Mouse (Mus musculus): ENCODE measurements around the gene Cdh20. TPM values are rescaled to one million over a fixed set of nuclear protein-coding genes. Genes with fewer than 3 reads are reported as not detected.
A peak's percentile ranks its signal among the peaks of the same experiment; 100 is the strongest.

Gene Cdh20
- under 1 TPM in 1 of 2 experiments, not detected in 1; 0.08 TPM for total RNA-seq (2021)
- long read RNA-seq, experiment 1 = 0 reads
- long read RNA-seq, experiment 2 = 0 reads

DNA sequence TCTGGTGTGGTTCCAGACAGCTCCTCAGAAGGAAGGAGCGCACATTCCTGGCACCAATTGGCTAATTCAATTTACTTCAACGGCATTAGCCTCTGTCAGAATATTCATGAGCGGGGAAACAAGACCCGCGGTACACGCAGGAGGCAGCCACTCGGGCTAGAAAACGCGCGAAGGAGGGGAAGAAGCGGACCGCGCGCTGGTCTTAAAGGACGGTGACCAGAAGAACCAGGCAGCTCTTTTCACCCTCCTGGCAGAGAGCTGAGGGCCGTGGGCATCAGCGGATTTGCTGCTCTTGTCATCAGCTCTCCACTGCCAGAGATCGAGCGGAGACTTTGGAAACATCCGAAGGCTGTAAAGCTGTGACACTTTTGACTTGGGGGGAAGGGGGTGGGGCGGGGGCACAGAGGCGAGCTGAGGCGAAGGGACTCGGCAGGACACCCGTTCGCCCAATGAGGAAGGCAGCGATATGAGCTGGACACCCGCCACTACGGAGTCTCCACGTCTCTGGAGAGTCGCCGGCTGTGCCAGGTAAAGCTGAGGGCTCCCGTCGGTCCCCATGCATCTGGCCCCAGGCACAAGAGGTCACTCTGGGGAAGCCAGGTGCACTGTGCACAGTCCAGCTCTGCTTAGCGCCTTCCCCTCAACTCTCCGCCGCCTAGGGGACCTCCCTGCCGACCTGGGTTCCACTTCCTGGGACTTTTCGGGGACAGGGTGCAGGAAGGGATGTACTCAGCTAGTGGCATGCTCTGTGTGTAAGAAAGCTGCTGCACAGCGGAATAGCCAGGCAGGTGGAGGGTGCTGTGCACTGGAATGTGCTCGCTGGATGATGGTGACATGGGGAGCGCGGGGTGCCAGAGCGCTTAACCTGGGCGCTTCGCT lies at the start of gene Cdh20:
Gene Cdh20, plus strand, starts transcription at position 159 of the 879 bp plus-strand sequence.
- DNase-seq = peak; percentile 7

DNA sequence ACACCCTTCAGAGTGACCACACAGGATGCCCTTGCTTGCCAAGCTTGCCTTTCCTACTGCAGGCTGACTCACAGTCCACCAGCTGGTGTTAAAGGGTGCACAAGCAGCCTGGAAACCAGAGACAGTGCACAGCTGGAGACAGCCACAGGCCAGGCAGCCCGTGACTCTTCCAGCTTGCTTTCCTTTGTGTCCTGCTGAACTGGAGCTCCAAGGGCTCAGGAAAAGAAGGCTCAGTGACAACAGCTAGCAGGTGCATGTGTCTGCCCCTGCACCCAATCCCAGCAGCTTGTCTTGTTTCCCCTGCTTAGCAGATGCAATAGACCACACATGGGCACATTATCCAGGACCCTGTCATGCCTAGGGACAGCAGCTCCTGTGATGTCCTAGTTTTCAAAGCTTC lies 21.5 kb upstream of the Cdh20 start:
- peak; percentile 13 for DNase-seq

- DNase-seq = no peak
Observed at GRCm38 (mm10) chr1:104747438-104747837, 20.9 kb upstream of the Cdh20 start.

- peak; percentile 17 for DNase-seq
Observed at GRCm38 (mm10) chr1:104754483-104754882, 13.8 kb upstream of the Cdh20 start.

DNA sequence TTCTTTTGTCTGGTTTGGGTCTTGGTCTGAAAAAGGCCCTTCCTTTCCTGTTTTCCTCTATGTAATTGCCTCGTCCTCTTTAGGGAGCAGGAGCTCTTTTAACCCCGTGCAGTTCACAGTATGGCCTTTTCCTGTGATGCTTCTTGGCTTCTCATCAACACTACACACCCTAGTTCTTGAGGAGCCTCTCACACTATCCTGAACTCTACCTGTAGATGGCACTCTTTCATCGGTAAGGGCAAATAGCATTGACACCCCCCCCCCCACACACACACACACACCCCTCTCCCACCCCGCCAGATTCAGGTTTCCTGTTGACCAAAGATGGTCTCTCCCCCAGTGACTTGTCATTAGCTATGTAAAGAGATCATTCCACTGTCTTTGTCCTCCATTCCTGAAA lies 12.4 kb upstream of the Cdh20 start:
- DNase-seq = no peak

GRCm38 (mm10) chr1:104769250-104769607 lies 900 bp downstream of the Cdh20 start:
- no peak for DNase-seq

DNA sequence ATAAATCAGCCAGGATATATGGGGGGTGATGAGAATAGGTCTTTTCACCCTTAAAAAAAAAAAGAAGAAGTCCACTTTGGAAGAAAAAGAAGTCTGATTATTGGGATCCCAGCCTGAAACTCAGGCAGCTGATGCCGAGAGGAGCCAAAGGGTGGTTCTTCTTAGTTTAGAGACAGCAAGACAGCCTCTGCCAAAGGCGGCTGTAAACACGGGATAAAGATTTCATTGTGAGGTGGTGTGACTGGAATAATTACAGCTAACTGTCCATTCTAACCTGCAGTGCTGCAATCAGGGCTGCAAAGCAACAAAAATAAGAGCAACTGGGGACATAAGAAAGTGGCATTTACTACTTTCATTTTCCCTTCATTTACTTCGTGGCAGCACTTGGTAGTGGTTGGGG lies 3.6 kb downstream of the Cdh20 start:
- DNase-seq = no peak

- no peak for DNase-seq
Observed at GRCm38 (mm10) chr1:104773207-104773606, 4.9 kb downstream of the Cdh20 start.

- no peak for DNase-seq
Observed at GRCm38 (mm10) chr1:104793488-104793887, 25.2 kb downstream of the Cdh20 start.

- DNase-seq = no peak
Observed at GRCm38 (mm10) chr1:104796146-104796545, 27.8 kb downstream of the Cdh20 start.

GRCm38 (mm10) chr1:104797139-104797538 lies 28.8 kb downstream of the Cdh20 start:
- no peak for DNase-seq

DNA sequence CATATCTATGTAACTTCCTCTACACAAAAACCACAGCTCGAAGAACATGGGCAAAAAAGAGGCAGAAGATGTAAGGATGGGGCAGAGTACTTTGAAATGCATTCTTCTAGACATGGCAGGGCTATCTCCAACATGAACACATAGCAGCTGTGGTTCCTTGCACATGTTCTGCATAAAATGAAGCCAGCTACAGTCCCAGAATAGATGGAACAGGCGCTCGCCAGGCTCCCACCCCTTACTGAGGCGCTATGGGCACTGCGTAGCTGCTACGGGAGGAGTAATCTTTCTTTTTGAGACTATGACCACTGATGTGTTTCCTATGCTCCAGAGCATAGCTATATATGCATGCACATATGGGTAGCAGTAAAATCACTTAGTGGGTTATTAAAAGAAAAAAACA lies 36.4 kb downstream of the Cdh20 start:
- DNase-seq = no peak

DNA sequence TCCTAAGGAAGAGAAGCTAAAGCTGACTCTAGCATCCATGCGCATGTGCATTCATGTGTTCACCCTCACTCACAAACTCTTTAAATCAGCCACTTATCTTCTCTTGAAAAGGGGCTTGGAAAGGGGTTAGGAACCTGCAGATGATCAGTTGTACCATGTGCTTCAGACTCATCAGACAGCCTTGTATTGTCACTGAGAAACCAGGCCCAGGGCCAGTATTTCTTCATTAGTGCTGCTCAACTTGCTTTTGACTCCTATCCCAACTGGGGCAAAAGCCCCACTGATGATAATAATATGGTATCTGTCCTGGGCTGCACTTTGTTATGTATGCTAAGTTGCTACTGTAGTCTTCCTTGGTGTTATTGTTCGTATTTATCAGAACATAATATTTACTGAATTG lies 38.9 kb downstream of the Cdh20 start:
- no peak for DNase-seq

- DNase-seq = no peak
Observed at GRCm38 (mm10) chr1:104817510-104817909, 49.2 kb downstream of the Cdh20 start.

GRCm38 (mm10) chr1:104828106-104828505 lies 59.8 kb downstream of the Cdh20 start:
- no peak for DNase-seq

DNA sequence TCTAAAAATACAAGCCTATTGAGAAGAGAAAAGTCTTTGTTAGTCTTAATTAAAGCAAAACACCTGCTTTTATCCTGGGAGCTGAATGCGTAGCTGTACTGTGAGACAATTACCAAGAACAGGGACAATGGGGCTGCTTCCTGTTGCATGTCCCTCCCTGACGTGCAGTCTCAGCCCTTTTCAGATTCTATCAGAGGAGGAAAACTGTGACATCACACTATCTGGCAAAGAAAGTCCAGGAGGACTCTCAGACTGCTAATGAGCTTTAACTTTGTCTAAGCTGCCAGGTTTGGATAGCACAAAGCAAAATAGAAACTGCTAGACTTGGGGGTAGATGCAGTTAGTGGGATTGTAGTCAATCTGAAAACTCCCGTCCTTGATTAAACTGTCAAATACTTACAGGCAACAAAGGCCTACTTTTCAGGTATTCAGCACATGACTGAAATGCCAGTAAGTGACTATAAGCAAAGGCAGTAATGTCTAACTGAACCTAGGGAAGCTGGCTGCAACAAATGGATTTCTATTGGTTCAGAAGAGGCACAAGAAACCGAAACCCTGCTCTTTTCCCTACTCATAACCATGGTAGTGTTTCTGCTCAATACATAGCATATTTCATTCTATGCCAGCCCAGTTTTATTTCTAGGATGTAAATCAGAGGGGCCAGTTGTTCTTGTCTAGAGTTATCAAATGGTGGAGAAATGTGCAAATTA lies 70.0 kb downstream of the Cdh20 start:
- DNase-seq = no peak

DNA sequence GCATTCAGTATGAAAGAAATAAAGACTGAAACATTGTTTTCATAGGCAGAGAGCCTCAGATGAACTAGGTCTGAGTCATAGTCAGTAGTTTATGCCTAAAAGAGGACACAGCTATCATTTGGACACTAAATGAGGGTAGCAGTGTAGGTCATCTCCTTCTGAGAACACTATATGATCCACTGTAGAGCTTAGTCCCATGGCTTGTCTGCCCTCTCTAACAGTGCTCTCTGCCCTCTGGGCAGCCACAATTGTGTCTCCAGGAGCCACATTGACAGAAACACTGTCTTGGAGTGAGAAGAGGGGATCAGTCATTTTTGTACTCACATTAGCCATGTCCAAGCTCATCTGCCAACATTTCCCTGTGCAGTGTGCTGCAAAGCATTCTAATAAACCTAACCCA lies 70.7 kb downstream of the Cdh20 start:
- DNase-seq = no peak

DNA sequence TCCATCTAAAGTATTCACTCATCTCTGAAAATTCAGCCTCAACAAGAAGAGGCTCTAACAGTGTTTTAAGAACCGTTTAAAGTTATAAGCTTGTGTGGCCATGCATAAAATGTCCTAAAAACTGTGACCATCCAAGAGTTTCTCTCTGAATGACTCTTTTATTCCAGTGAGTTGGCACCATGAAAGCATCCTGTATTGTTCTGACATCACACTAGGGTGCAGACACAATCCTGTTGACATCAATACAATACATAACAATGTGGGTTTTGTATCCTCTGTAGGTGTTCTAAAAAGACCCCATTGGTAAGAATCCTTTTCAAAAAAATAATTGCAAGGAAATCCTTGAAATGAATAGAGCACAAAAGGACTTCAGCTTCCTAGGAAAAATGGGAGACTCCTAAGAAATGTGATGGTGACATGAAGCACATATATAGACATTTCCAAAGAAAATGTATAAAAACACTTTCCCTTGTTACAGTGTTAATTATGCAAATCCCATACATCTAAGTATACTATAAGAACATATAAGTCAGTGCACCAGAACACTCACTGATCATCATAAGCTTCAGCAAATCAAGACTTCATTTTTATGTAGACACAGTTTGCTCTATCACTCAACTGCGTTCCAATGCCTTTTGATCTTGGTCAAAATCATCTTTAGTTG lies 80.1 kb downstream of the Cdh20 start:
- DNase-seq = no peak

DNA sequence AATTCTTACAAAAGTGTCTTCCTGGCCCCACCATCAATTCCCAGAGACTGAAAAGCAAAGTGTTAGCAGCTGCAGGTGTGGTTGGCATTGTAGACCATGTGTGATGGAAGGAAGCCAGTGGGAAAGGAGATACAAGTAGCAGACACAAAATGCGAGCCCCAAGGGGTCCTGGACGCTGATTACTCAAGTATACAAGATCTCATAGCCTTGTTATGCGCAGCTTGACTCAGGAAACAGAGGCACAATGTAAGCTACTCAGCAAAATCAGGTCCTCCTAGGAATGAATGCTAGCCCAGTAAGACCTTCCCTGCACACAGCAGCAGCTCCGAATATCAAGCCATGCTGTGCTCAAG lies 80.6 kb downstream of the Cdh20 start:
- DNase-seq = no peak

- no peak for DNase-seq
Observed at GRCm38 (mm10) chr1:104877384-104877783, 109.1 kb downstream of the Cdh20 start.

DNA sequence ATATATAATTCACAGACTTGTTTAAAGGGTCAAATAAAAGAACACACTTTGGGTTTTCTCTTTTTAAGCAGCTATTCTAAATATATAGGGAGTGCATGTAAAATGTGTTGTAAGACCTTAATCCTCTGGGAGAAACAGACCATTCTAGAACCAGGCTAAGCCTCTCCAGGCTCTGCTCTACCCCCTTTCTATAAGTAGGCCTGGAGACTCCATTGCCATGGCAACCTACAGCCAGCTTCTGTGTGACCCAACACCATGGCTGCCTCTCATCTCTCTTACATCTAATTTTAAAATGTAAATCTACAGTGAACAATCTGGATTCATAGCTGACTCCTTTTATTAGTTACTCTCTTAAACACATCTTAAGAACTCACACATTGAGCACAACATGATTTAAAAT lies 133.5 kb downstream of the Cdh20 start:
- no peak for DNase-seq

GRCm38 (mm10) chr1:104903409-104903808 lies 135.1 kb downstream of the Cdh20 start:
- DNase-seq = no peak

- no peak for DNase-seq
Observed at GRCm38 (mm10) chr1:104912407-104912806, 144.1 kb downstream of the Cdh20 start.
